Mouse (Mus musculus) CH12F3 (cell line): ENCODE results near the gene Camk2g.

ENCODE experiments used
- in situ Hi-C: fragments of 300-500 bp; cut with MboI; formaldehyde crosslinking; loops from 2 replicates; pipeline ENCODE4 v1.14.3; 2020; ENCODE audit warnings: low sequenced_read_pairs

Gene Camk2g

DNA sequence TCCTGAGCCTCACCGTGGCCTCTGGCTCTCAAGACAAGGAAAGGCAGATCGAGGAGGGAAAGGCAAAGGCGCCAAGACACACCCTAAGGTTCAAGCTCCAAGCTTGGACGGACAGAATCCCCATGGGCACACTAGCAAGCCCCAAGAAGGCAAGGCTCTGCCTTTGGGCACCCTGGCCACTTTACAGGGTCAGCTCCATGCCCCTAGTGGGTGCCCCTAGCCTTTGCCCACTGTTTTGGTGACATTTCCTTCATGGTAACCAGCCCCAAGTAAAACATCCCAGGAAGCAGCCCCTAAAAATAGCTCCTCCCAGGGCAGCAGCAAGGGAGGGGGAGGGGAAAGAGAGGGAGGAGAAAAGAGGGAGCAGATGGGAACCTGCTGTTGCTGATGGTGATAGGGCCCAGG, 7.3 kb downstream of the Camk2g start:
- in situ Hi-C loops = no loop called here

DNA sequence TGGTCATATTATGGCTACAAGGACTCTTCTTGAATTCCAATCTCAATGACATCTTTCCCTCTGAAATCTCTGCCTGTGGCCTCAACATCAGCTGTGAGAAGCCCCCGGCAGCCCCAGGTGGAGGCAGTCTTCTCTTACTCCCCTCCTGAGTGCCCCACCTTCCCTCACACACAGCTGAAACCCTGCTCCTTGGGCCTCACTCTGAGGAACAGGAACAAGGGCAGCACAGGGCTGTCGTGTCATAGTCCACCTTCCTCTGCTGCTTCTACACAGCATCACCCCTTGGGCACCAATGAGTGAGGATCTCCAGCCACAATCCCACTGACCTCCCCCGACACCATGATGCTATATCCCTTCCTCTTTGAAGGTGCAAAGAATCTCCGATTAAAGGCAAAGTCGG, 7.9 kb downstream of the Camk2g start:
- in situ Hi-C loops = no loop called here

DNA sequence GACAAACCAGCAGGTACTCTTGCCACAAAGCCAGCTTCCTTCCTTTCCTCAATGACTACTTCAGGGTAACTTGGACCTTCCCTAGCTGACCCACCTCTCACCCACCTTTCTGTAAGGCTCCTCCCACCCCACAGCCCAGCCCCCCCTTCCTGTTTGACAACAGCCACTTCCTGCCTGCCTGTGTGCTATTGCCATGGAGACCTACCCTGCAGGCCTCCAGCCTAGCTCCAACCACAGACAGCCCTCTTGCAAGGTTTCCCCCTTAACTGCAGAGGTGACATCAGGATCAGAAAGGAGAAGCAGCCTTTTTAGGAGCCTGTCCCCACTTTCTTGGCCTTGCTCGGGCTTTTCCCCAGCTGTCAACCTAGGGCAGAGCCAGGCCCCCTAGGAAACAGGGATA, 8.7 kb downstream of the Camk2g start:
- in situ Hi-C loops = no loop called here

DNA sequence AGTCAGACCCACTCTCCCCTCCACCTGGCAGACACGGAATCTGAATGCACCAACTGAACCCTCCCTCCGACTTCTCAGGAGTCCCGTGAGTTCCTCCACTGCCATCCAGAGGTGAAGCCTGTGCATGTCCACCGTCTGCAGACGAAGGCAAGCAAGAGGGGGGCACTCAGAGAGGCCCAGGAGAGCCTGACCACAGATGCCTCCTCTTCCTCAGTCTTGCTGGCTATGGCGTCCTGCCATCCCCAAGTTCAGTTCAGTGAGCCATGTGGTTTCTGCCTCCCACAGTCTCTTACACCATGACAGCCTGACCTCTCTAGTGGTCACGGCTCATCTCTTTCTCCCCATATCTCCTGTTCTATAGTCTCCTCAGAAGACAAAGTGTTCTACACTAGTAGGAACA, 9.2 kb downstream of the Camk2g start:
- in situ Hi-C loops = no loop called here

DNA sequence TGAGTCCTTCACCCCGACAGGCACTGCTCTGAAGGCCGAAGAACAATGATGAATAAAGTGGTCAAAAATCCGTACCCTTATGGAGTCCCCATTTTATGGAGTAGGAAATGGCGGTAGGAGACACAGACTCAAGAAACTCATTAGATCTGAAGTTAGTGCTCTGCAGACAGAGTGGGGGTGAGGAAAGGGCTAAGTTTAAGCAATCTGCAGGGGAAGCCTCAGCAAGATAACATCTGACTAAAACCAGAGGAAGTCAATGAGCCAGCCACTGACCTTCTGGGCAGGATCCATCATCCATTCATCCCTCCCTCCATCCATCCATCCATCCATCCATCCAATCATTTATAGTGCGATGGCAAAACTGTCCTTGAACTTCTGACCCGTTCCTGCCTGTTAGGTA, 10.4 kb downstream of the Camk2g start:
- in situ Hi-C loops = no loop called here

DNA sequence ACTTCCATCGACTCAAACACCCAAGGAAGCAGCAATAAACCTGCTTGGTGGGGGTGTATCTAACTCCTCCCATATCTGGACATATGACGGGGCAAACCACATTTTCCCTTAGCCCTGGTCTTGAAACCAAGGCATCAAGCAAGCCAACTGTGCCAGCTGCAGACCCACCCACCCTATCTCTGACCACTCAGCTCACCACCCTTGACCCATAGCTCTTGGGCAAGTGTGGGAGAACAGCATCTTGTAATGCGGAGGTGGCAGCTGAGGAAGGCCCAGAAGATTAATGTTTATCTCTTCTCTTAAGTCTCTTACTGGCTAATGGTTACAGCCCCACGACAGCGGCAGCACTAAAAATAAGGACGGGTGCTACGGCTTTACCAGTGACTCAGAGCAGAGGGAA, 11.0 kb downstream of the Camk2g start:
- in situ Hi-C loops = no loop called here

DNA sequence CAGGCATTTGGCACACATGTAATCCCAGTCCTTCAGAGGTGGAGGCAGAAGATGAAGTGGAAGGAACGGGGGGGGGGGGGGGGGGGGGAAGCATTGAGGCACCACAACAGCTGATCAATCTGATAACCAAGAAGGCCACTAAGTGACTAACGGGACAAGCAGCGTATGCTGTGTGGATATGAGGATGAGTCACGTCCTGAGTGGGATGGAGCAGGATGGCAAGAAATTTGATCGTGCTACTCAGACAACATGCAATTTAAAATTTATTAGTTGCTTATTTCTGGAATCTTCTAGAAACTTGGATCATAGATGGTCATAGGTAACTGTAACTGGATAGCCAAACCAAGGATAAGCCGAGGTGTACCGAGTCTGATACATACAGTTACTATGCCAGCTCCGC, 13.7 kb downstream of the Camk2g start:
- in situ Hi-C loops = no loop called here

DNA sequence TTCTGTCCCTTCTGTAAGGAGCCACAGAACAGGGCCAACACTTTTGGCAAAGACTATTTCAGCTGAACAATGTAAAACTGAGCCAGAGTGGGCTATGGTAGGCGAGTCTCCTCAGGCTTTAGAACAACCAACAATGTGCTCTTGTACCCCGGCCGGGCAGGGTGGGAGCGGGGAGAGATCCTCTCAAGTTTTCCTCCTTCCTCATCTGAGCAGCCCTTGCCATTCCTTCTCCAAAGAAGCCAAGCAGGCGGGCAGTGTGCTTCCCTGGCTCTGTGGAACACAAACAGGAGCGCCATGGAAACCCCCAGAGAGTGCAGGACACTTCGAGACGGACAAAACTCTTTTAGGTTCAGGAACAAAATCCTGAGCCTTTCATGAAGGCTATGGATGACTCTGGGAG, 15.4 kb downstream of the Camk2g start:
- in situ Hi-C loops = no loop called here

DNA sequence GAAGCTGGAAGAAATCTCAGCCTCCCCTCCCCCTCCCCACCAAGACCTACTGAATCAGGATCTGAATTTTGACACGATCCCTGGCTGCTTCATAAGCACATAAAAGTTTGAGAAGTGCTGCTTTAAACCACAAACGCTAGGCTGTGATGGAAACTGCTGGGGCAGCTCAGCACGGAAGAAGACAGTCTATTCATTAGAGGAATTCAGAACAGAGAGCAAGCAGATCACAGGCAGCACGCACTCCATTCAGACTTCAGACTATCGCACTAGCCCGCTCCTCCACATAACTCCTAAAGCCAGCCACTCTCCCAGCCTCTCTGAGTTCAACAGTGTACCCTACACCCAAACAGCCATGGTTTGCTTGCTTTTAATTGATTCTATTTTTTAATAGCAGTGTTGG, 18.2 kb downstream of the Camk2g start:
- in situ Hi-C loops = no loop called here

DNA sequence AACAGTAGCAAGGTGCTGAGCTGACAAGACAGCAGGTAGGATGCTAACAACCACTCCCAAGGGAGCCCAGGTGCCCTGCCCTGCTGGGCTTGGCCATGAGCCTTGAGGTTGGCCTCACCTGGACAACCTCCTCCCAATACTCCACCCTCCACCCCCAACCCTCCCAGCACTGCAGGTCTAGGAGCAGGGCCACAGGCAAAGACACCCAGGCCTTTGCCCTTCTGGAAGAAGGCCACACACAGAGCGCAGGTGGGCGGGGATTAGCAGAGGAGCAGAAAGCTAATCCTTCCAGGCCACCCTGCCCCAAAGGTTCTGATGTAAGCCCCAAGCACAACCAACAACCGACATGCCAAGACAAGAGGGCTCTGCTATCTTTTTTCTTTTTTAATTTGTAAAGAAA, 20.5 kb downstream of the Camk2g start:
- in situ Hi-C loops = no loop called here

DNA sequence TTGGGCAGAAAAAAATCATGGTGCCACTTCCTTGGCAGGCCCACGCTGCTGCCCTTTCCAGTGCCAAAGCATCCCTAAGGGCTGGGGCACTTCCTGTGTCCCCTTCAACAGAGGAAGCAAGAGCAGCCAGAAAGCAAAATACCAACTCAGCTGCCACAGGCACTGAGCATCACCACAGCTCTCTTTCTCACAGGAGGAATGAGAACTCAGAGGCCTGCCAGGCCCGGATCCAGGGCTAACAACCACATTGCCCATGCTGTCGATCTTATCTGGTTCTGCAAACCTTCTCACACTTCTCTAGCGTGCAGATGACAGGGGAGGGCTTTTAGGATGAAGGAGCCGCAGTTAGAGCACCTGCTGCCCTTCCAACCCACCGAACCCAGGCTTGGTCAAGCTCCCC, 21.1 kb downstream of the Camk2g start:
- in situ Hi-C loops = no loop called here

DNA sequence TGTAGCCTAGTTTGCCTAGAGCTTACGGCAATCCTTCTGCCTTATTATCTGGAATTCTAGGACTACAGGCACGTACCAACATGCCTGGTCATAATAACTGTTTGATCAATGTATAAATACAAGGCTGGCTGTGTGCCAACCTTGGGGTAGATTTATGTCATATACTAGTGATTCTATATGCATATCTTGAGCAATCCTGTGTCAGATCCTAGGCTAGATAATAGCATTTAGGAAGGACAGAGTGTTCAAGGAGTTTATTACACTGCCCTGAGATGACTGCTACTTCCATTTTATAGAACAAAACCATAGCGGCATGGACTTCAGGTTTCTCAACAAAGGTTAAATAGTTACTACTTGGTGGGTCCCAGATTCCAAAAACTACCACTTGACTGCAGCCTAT, 21.9 kb downstream of the Camk2g start:
- in situ Hi-C loops = no loop called here

DNA sequence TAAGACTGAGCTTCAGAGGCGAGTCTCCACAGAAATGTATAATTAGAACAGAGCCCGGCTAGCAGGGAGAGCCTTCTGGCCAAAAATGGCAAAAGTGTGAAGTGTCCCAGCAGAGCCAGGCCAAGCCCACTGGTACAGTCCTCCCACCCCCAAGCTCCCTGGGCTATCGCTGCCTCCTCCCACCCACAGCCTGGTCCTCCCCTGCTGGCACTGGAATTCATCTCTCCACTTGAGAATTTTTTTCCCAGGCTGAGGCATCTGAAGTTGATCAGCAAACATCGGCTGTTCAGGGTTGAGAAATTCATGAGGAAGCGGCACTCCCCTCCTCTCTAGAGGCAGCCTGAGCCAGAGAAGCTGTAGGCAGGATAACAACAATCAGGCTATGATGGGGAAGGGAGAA, 25.3 kb downstream of the Camk2g start:
- in situ Hi-C loops = loop anchor here (5.0 kb wide), 1 partner anchor 34 kb away; no protein-coding TSS in a partner anchor

DNA sequence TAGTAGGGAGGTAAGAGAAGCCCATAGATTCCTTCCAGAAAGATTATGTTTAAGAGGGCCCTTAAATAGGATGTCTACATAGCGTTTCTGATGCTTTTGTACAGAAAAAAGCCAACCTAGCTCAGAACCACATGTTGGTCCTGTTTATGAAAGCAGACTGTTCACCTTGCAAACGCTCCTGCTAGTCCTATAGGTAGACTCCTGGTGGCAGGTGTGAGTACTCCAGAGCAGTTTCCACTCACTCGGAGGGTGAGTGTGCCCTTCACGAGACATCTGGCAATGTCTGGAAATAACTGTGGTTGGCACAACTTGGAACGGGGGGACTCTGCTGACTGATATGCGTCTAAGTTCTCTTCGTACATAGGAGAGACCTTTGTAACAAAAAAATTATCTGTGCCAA, 26.0 kb downstream of the Camk2g start:
- in situ Hi-C loops = loop anchor here (5.0 kb wide), 1 partner anchor 34 kb away; no protein-coding TSS in a partner anchor

DNA sequence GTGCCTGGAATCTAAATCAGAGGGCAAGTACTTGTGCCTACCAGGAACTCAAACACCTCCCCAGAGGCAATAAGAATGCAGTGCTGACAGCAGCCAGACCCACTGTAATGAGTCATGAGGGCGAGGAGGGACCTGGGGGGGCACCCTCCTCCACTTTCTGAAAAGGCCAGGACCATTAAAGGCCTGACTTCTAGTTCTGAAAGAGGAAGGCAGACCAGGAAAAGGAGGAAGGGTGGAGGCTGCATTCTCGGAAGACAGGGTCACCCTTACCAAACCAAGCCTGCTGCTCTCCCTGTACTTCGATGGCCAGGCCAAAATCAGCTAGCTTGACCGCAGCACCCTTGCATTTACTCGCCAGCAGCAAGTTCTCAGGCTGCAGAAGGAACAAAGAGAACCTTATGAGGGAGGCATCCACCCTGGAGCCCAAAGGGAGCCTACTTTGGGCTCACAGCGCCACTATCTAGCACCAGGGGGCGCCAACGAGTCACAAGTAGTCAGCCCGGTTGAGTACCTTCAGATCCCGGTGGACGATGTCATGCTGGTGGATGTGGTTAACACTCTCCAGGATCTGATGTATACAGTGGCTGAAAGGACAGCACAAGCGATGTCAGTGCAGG, 28.1 kb downstream of the Camk2g start:
- in situ Hi-C loops = loop anchor here (5.0 kb wide), 1 partner anchor 37 kb away; no protein-coding TSS in a partner anchor

DNA sequence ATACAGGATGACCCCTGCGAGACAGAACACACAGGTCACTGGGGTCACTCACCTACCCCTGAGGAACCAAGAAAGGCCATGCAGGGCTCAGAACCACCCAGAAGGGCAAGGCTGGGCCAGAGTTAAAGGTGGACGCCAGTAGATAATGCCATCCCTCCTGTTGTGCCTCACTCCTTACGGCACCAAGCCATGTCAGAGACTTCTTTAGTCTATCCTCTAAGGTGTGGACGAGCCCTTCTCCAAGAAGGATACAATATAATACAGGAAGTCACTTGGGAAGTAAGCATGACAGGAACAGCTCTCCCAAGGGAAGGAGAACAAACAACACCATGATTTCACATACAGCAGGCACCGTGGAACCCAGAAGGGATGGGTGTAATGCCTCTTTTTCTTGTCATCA, 28.9 kb downstream of the Camk2g start:
- in situ Hi-C loops = loop anchor here (5.0 kb wide), 1 partner anchor 37 kb away; no protein-coding TSS in a partner anchor

DNA sequence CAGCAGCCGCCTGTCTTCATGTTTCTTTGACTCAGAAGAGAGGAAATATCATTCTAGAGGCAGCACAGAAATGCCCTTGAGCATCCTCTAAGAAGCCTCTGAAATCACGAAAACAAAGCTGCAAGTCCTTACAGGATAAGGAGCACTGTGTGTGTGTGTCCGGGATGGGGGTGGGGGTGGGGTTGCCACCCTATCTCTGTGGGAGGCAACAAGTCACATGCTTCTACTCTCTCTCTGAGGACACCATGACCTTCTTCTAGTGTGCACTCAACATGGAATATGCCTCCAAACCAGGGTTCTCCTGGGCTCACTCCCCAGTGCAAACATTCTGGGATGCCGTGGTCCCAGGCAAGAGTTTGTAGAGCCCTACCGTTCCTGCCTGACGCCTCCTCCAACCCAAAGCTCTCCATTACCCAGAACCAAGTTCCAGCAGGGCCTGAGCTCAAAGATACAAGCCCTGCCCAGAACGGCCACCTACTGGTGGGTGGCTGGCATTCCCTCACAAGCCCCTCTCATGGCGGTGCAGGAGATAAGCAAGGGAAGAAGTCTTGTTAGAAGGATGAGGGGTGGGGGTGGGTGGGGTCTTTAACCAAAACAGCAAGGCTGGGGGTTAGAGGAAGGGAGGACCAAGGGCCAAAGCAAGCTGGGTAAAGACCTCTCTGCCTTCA, 35.0 kb downstream of the Camk2g start:
- in situ Hi-C loops = no loop called here

DNA sequence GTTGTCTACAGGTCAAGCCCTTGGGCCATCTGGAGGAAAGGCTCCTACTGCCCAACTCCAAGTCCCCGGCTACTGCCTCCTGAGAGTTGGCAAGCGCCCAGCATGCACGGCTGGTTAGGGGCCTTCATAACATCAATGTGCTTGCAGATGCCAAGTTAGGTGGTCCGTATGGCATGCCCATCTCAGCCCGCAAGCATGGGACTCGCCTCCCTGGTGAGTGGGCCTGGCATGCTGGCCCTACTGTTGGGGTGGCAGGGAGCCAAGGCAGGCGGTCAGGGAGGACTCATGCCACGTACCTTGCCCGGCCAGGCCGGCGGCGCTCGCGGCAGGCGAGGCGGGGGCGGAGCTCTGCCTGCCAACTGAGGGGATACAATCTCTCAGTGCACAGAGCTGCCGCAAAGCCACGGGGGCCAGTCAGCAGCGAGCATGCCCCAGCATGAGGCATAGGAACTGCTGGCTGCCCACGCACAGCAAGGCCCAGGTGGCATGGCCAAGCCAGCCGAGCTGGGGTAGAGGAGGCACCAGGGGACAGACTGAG, 36.4 kb downstream of the Camk2g start:
- in situ Hi-C loops = no loop called here

DNA sequence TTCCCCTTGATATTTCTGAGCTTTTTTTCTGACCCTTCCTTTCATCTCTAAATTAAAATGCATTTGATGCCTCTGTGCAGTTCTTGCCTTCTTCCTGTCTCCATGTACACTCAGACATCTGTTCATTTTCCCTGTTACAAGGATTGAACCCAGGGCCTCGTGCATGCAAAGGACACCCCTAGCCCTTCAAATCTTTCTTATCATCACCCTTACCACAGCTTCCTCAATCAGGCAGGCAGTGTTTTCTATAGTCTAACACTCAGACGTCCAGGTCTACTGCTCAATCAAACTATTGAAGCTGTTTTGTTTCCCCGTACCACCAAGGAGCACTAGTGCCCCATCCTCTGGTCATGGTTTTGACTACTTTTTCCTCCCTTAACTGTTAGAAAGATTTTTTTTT, 40.1 kb downstream of the Camk2g start:
- in situ Hi-C loops = no loop called here

DNA sequence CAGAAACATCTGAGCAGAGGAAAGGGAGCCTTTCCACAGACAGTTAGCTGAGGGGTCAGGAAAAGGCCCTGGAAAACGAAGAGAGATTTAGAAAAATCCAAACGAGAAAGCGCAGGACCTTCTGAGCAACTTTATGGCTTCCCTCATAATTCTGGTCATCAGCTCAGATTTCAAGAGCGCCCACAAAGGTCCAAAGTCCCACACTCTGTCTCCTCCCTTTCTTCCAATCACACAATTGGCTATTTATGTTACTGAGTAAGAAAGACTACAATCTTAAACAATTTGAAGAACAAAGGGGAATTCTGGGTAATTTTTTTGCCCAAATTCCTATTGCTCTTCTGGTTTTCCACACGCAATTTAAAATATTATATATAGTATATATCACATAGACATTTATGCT, 43.4 kb downstream of the Camk2g start:
- in situ Hi-C loops = no loop called here

DNA sequence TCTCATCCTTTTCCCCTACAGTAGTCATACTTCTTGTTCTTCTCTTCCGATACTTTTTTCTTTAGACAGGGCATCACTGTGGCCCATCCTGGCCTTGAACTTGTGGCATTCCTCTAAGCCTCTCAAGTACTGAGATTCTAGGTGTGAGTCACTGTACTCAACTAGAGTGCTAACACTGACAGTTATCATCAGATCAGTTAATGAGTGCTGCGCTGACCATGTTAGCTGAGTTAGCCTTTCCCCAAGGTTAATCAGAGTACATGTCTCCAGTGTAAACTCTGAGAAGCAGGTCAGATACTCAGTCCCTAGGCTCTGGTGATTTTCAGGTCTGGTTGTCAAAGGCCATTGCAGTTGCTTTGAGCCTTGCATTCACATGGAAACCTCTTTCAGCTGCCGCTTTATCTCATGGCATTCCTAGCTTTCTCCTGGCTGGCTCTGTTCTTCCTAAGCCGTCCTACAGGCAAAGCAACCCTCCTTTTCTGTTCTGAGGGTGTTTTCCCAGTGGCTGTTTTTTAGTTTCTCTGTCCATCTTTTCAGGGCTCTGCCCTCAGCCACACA, 44.3 kb downstream of the Camk2g start:
- in situ Hi-C loops = no loop called here

DNA sequence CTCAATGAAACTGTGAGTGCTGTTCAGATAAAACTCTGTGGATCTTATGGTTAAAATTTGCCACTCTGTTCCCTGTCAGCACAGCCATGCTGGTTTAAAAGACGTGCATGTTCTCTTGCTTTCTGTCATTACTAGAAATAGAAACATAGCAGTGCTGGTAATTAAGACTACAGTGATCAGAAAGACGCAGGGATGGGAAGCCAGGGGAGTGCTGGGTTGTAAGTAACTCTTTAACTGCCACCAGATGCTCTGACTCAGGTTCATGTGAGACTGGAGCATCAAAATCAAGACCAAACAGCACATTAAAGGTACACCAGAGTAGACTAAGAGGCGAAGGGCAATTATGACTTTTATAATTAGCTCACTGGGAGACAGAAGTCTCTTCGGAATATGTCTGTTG, 45.5 kb downstream of the Camk2g start:
- in situ Hi-C loops = no loop called here
